Mouse (Mus musculus): ENCODE data around the gene Zfp995. TPM values are rescaled to one million over a fixed set of nuclear protein-coding genes. Genes with fewer than 3 reads are reported as not detected.
A peak's percentile ranks its signal among the peaks of the same experiment; 100 is the strongest.
"Not testable (repeated sequence)": the region's sequence is repeated elsewhere in the genome, so short reads cannot be mapped to it uniquely, and the experiment has no call there.

Zfp995 gene
- total RNA-seq (2014; fragmentation: Nextera tagmentation) (15.5 and 16.5 TPM in 2 replicates), total RNA-seq (2017) (4.8 and 5.6 TPM in 2 replicates), polyA plus RNA-seq (2012) (0.51 and 0.59 TPM in 2 replicates)

- DNase-seq (ENCODE audit: low spot score); H3K9me3 ChIP-seq (replicated peaks); H3K36me3 ChIP-seq (replicated peaks); H3K4me1 ChIP-seq (ENCODE audit: insufficient read depth, low read depth, low read length); H3K27me3 ChIP-seq (ENCODE audit: insufficient read depth, low read length): not testable (repeated sequence)
- peak within 1 kb of the TSS; percentile 66 for H3K4me3 ChIP-seq (ENCODE audit: low read depth, low read length)
- peak; percentile 76 for ATAC-seq (ENCODE audit: extremely low read depth, insufficient number of reproducible peaks, low FRiP score, poor library complexity, severe bottlenecking)
Observed at GRCm38 (mm10) chr17:21909456-21910052, at the start of gene Zfp995. Gene Zfp995, minus strand, starts transcription at chr17:21909926.

- Histone ChIP-seq H3K9me3 (replicated peaks) (no peaks in the 10 kb centered on the region), H3K36me3 (replicated peaks) (no peaks in the 10 kb centered on the region), H3K4me3 (ENCODE audit: low read depth, low read length) (peak overlapping the region; percentile 66), H3K27me3 (ENCODE audit: insufficient read depth, low read length) (no peaks in the 10 kb centered on the region), H3K4me1 (ENCODE audit: insufficient read depth, low read depth, low read length) (no peaks in the 10 kb centered on the region)
- DNase-seq (ENCODE audit: low spot score), result no peak
- TF ChIP-seq GATA1 (IDR thresholded peaks at IDR 0.05; ENCODE audit: borderline replicate concordance, low read length) (no peak), TAL1 (conservative IDR thresholded peaks at IDR 0.05; ENCODE audit: low read depth, low read length) (no peak), POLR2AphosphoS5 (IDR thresholded peaks at IDR 0.05; ENCODE audit: insufficient replicate concordance, low read depth, low read length) (no peak), CTCF (IDR thresholded peaks at IDR 0.05; ENCODE audit: low read depth, low read length) (no peak), GATA2 (IDR thresholded peaks at IDR 0.05; ENCODE audit: borderline replicate concordance, low read depth, low read length) (no peak)
- no peak for ATAC-seq (ENCODE audit: extremely low read depth, insufficient number of reproducible peaks, low FRiP score, poor library complexity, severe bottlenecking)
Observed at GRCm38 (mm10) chr17:21909039-21909438, 687 bp downstream of the Zfp995 start.

GRCm38 (mm10) chr17:21871256-21871655 is 38.5 kb downstream of the Zfp995 start:
- DNase-seq (ENCODE audit: low spot score), result no peak
- ATAC-seq (ENCODE audit: extremely low read depth, insufficient number of reproducible peaks, low FRiP score, poor library complexity, severe bottlenecking), result no peak
- Histone ChIP-seq H3K27me3 (ENCODE audit: insufficient read depth, low read length) (no peaks in the 10 kb centered on the region), H3K36me3 (replicated peaks) (no peaks in the 10 kb centered on the region), H3K4me3 (ENCODE audit: low read depth, low read length) (no peak overlapping the region), H3K9me3 (replicated peaks) (no peaks in the 10 kb centered on the region), H3K4me1 (ENCODE audit: insufficient read depth, low read depth, low read length) (no peaks in the 10 kb centered on the region)
- TF ChIP-seq GATA1 (IDR thresholded peaks at IDR 0.05; ENCODE audit: borderline replicate concordance, low read length) (no peak), GATA2 (IDR thresholded peaks at IDR 0.05; ENCODE audit: borderline replicate concordance, low read depth, low read length) (no peak), POLR2AphosphoS5 (IDR thresholded peaks at IDR 0.05; ENCODE audit: insufficient replicate concordance, low read depth, low read length) (no peak), TAL1 (conservative IDR thresholded peaks at IDR 0.05; ENCODE audit: low read depth, low read length) (no peak), CTCF (IDR thresholded peaks at IDR 0.05; ENCODE audit: low read depth, low read length) (no peak)

GRCm38 (mm10) chr17:21846322-21846582 is 63.5 kb downstream of the Zfp995 start:
- not testable (repeated sequence) for DNase-seq (ENCODE audit: low spot score); H3K4me3 ChIP-seq (ENCODE audit: low read depth, low read length); H3K36me3 ChIP-seq (replicated peaks); H3K4me1 ChIP-seq (ENCODE audit: insufficient read depth, low read depth, low read length); ATAC-seq (ENCODE audit: extremely low read depth, insufficient number of reproducible peaks, low FRiP score, poor library complexity, severe bottlenecking); H3K27me3 ChIP-seq (ENCODE audit: insufficient read depth, low read length); H3K9me3 ChIP-seq (replicated peaks)

GRCm38 (mm10) chr17:21845545-21846321 is 64.0 kb downstream of the Zfp995 start, which contains the start of gene Zfp820:
Gene Zfp820, minus strand, starts transcription at chr17:21845772.
- DNase-seq (ENCODE audit: low spot score) (no peak), ATAC-seq (ENCODE audit: extremely low read depth, insufficient number of reproducible peaks, low FRiP score, poor library complexity, severe bottlenecking) (no peak)
- no peak for TF ChIP-seq GATA2 (IDR thresholded peaks at IDR 0.05; ENCODE audit: borderline replicate concordance, low read depth, low read length)
- no peak for TF ChIP-seq GATA1 (IDR thresholded peaks at IDR 0.05; ENCODE audit: borderline replicate concordance, low read length)
- TF ChIP-seq CTCF (IDR thresholded peaks at IDR 0.05; ENCODE audit: low read depth, low read length), result no peak
- no peak for TF ChIP-seq TAL1 (conservative IDR thresholded peaks at IDR 0.05; ENCODE audit: low read depth, low read length)
- TF ChIP-seq POLR2AphosphoS5 (IDR thresholded peaks at IDR 0.05; ENCODE audit: insufficient replicate concordance, low read depth, low read length), result no peak
- H3K4me1 ChIP-seq (ENCODE audit: insufficient read depth, low read depth, low read length), result no peaks in the 10 kb centered on the region
- no peak within 1 kb of the TSS for H3K4me3 ChIP-seq (ENCODE audit: low read depth, low read length)
- no peaks in the 10 kb centered on the region for H3K27me3 ChIP-seq (ENCODE audit: insufficient read depth, low read length)
- no peaks in the 10 kb centered on the region for H3K9me3 ChIP-seq (replicated peaks)
- H3K36me3 ChIP-seq (replicated peaks), result no peaks in the 10 kb centered on the region

GRCm38 (mm10) chr17:21838510-21838909 is 71.2 kb downstream of the Zfp995 start:
- DNase-seq (ENCODE audit: low spot score), result no peak
- H3K36me3 ChIP-seq (replicated peaks), result no peaks in the 10 kb centered on the region
- no peak overlapping the region for H3K4me3 ChIP-seq (ENCODE audit: low read depth, low read length)
- no peaks in the 10 kb centered on the region for H3K4me1 ChIP-seq (ENCODE audit: insufficient read depth, low read depth, low read length)
- H3K9me3 ChIP-seq (replicated peaks), result no peaks in the 10 kb centered on the region
- H3K27me3 ChIP-seq (ENCODE audit: insufficient read depth, low read length), result no peaks in the 10 kb centered on the region
- no peak for ATAC-seq (ENCODE audit: extremely low read depth, insufficient number of reproducible peaks, low FRiP score, poor library complexity, severe bottlenecking)
- TF ChIP-seq CTCF (IDR thresholded peaks at IDR 0.05; ENCODE audit: low read depth, low read length), result no peak
- no peak for TF ChIP-seq GATA2 (IDR thresholded peaks at IDR 0.05; ENCODE audit: borderline replicate concordance, low read depth, low read length)
- no peak for TF ChIP-seq GATA1 (IDR thresholded peaks at IDR 0.05; ENCODE audit: borderline replicate concordance, low read length)
- TF ChIP-seq TAL1 (conservative IDR thresholded peaks at IDR 0.05; ENCODE audit: low read depth, low read length), result no peak
- TF ChIP-seq POLR2AphosphoS5 (IDR thresholded peaks at IDR 0.05; ENCODE audit: insufficient replicate concordance, low read depth, low read length), result no peak

Other genes starting within 250 kb of the Zfp995 start
- 12.7 TPM in 1 of 2 replicates, not detected in the other for gene Gm10226, start 218.1 kb downstream of the Zfp995 start, total RNA-seq (2014; fragmentation: Nextera tagmentation)
- gene Gm10226, start 218.1 kb downstream of the Zfp995 start, total RNA-seq (2017), result 17.8 and 19.5 TPM in 2 replicates
- not detected in 2 replicates for gene Gm10226, start 218.1 kb downstream of the Zfp995 start, polyA plus RNA-seq (2012)
- 21.4 and 24.0 TPM in 2 replicates for gene Zfp760, start 202.2 kb downstream of the Zfp995 start, total RNA-seq (2014; fragmentation: Nextera tagmentation)
- 14.1 and 14.5 TPM in 2 replicates for gene Zfp760, start 202.2 kb downstream of the Zfp995 start, total RNA-seq (2017)
- 1.0 and 1.2 TPM in 2 replicates for gene Zfp760, start 202.2 kb downstream of the Zfp995 start, polyA plus RNA-seq (2012)
- gene Zfp229, start 179.1 kb downstream of the Zfp995 start, total RNA-seq (2014; fragmentation: Nextera tagmentation), result 7.6 and 8.3 TPM in 2 replicates
- 6.0 and 6.2 TPM in 2 replicates for gene Zfp229, start 179.1 kb downstream of the Zfp995 start, total RNA-seq (2017)
- gene Zfp229, start 179.1 kb downstream of the Zfp995 start, polyA plus RNA-seq (2012), result 2.4 and 2.6 TPM in 2 replicates
- gene Zfp820, start 64.2 kb downstream of the Zfp995 start, total RNA-seq (2014; fragmentation: Nextera tagmentation), result not detected in 2 replicates
- 0.05 TPM in 1 of 2 replicates, not detected in the other for gene Zfp820, start 64.2 kb downstream of the Zfp995 start, total RNA-seq (2017)
- gene Zfp820, start 64.2 kb downstream of the Zfp995 start, polyA plus RNA-seq (2012), result not detected in 2 replicates
- gene Zfp942, start 52.5 kb upstream of the Zfp995 start, total RNA-seq (2014; fragmentation: Nextera tagmentation), result 72.9 and 101 TPM in 2 replicates
- gene Zfp942, start 52.5 kb upstream of the Zfp995 start, total RNA-seq (2017), result 40.8 and 44.5 TPM in 2 replicates
- gene Zfp942, start 52.5 kb upstream of the Zfp995 start, polyA plus RNA-seq (2012), result 1.4 and 2.0 TPM in 2 replicates
- gene Zfp943, start 52.6 kb upstream of the Zfp995 start, total RNA-seq (2014; fragmentation: Nextera tagmentation), result 21.9 and 28.6 TPM in 2 replicates
- 15.7 and 18.4 TPM in 2 replicates for gene Zfp943, start 52.6 kb upstream of the Zfp995 start, total RNA-seq (2017)
- 0.36 and 0.54 TPM in 2 replicates for gene Zfp943, start 52.6 kb upstream of the Zfp995 start, polyA plus RNA-seq (2012)

Measured in G1E (cell line).